Mouse (Mus musculus) brain, embryonic 14.5 days (tissue): ENCODE data around the gene Abat.

Source experiments
- CTCF ChIP-seq: fragments of 200-500 bp; IDR thresholded peaks from 2 replicates; pipeline ENCODE4 v1.5.1; 2012; ENCODE audit warnings: inconsistent platforms, mild to moderate bottlenecking, moderate library complexity, borderline replicate concordance; ENCODE audit not compliant: insufficient read depth, insufficient read length; ENCODE audit errors: extremely low read depth
- POLR2A ChIP-seq: fragments of 200-500 bp; IDR thresholded peaks from 2 replicates; pipeline ENCODE4 v1.6.1; 2012; ENCODE audit warnings: mild to moderate bottlenecking, inconsistent platforms, borderline replicate concordance; ENCODE audit not compliant: poor library complexity, insufficient read depth, insufficient read length, severe bottlenecking; ENCODE audit errors: extremely low read depth

DNA sequence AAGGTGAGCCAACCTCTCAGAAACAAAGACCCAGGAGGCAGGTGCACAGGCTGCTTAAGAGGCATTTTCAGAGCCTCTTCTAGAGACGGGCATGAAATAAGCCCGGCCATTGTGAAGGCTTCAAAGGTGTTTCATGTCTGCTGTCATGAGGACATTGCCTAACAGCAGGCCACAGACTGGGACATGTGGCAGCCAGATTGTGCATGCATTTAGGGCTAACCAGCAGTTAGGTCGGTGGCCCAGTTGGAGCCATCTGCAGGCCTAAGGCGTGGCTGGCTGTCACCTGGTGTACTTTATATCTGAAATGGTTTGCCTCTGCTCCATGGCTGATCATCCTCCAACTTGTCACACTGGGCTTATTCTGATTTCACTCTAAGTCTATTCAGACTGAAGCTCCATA, 65.1 kb downstream of the Abat start:
- TF ChIP-seq CTCF = no peak
- TF ChIP-seq POLR2A = no peak
